Mouse (Mus musculus): Measurements from ENCODE around the gene Gm27029.
"Not testable (repeated sequence)": the region's sequence is repeated elsewhere in the genome, so short reads cannot be mapped to it uniquely, and the experiment has no call there.

Gene Gm27029

GRCm38 (mm10) chr11:101417101-101417855 lies 7.3 kb downstream of the Gm27029 start, which contains the start of gene Aarsd1:
Gene Aarsd1 (minus strand): TSS chr11:101417615.
- peak; percentile 76 for DNase-seq

- no peak for DNase-seq
Observed at GRCm38 (mm10) chr11:101416433-101417100, 8.0 kb downstream of the Gm27029 start.

DNA sequence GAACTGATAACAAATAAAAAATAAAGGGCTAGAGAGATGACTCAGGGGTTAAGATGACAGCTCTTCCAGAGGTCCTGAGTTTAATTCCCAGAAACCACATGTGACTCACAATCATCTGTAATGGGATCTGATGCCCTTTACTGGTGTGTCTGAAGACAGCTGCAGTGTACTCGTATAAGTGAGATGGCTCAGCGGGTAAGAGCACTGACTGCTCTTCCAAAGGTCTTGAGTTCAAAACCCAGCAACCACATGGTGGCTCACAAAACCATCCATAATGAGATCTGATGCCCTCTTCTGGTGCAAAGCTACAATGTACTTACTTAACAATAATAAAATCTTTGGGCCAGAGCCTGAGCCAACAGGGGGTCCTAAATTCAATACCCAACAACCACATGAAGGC lies 9.3 kb downstream of the Gm27029 start:
- DNase-seq, result no peak

GRCm38 (mm10) chr11:101395110-101395509 lies 29.5 kb downstream of the Gm27029 start:
- DNase-seq, result peak; percentile 77

GRCm38 (mm10) chr11:101381817-101382216 lies 42.8 kb downstream of the Gm27029 start:
- no peak for DNase-seq

GRCm38 (mm10) chr11:101378926-101379325 lies 45.7 kb downstream of the Gm27029 start:
- DNase-seq, result peak; percentile 59

- DNase-seq, result not testable (repeated sequence)
Observed at GRCm38 (mm10) chr11:101378196-101378595, 46.4 kb downstream of the Gm27029 start.

- no peak for DNase-seq
Observed at GRCm38 (mm10) chr11:101374421-101374938, 50.1 kb downstream of the Gm27029 start.

DNA sequence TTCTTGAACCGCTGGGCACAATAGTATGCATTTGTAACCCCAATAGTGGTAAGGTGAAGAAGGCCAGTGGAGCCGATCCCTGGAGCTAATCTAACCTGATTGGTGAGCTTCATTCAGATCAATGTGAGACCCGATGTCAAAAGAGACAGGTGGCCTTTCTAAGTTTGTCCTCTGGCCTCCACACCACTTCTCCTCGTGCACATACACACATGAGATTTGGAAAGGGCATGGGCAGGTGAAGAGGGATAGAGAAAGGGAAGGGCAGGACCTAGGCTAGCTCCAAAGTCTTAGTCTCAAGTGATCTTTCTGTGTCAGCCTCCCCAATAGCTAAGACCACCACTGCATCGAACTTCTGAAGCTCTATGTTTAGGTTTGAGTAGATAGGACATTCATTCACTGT lies 54.5 kb downstream of the Gm27029 start:
- DNase-seq, result no peak

- peak; percentile 89 for DNase-seq
Observed at GRCm38 (mm10) chr11:101367326-101367935, 57.2 kb downstream of the Gm27029 start, which contains the start of gene G6pc. Gene G6pc (plus strand): TSS chr11:101367561.

DNA sequence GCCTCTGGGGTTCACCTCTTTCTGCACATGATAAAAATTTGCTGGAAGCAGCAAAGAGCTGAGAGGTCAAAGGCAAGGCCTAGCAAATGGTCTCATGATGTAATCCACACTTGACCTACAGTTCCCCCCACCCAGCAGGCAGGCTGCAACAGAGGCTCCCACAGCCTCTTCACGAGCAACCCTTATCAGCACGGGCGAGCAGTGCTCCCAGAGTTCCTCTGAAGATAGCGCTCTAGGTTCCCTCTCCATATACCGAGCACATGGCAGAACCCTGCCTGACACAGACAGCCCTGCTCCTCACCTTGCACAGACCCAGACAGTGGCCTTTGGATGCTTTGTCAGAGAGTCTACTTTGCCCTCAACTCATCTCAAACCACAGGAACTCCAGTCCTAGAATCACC lies 60.1 kb downstream of the Gm27029 start:
- peak; percentile 83 for DNase-seq

DNA sequence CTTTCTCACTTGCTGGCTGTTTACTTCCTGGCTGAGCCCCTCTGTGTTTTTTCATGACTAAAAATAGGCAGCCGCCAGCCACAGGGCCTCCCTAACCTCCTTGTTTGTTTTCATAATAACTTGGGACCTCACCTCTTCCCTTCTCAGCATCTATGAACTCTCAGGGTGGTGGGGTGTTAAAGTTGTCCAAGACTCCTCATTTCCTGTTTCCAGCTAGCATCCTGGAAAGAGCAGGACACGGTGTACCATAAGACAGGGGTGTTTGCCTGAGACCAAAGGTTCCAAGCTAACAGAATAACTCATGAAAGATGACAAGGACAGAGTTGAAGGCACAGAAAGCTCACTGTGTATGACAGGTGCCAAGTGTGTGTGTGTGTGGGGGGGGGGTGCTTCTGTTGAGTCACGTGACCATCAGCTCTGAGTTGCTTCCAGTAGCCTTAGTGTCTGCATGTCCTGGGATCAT lies 63.9 kb downstream of the Gm27029 start:
- DNase-seq, result no peak

DNA sequence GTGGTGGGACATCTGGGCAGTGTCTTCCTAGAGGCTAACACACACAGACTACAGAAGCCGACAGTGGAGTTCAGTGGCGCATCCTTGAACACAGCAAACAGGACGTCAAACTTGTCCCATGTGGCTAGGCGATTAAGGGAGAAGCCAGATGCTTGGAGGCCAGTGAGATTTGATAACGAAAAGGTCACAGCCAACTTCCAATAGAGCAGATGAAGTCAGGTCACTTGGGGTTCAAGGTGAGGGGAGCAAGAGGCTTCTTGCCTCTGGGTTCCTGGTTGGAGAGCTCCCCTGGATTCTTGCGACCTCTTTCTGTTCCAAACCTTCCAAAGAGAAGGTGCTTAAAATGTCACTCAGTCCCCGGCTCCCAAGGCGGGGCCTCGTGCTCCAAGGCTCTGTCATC lies 64.8 kb downstream of the Gm27029 start:
- DNase-seq, result no peak

DNA sequence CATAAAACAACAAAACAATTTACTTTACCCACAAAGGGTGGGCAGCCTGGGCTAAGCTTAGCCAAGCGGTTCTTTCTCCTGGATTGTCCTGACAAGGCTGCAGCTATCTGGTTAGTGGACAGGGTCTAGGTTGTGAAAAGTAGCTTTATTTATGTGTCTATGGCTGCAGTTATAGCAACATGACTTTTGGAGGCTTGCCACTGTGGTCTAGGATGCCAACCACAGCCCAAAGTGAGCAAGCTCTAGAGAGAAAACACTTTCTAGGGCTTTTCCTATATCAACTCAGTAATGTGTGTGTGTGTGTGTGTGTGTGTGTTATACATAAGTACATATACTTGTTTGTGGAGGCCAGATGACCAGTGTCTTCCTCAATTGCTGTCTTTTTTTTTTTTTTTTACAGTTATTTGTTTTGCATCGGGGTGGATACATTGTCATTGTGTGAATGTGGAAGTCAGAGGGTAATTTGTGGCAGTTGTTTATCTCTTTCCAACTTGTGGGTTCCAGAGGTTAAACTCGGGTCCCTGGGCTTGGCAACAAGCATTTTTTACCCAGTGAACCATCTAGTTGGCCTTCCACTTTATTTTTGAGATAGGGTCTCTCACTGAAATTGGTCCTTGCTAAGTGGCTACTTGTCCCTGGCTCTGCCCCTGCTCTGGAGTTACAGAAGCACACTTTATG lies 67.0 kb downstream of the Gm27029 start:
- DNase-seq, result no peak

Measured in kidney, adult 11 months (tissue).